Mouse (Mus musculus) liver, embryonic 16.5 days (tissue): ENCODE results near the gene Grm8. TPM values are rescaled to one million over a fixed set of nuclear protein-coding genes. Genes with fewer than 3 reads are reported as not detected.

Experiments
- ATAC-seq: fragments of 200-750 bp; cut with Nextera tagmentation; 2 replicates; pipeline ENCODE4 v1.8.0; 2017; ENCODE audit warnings: low read depth, mild to moderate bottlenecking, moderate number of reproducible peaks, moderate library complexity
- H3K27ac ChIP-seq: fragments of 300-500 bp; sonication (generic); 2 replicates; pipeline ENCODE4 v1.5.1; 2014; ENCODE audit warnings: mild to moderate bottlenecking, low read length
- H3K27me3 ChIP-seq: fragments of 300-500 bp; sonication (generic); 2 replicates; pipeline ENCODE4 v1.6.1; 2014; ENCODE audit warnings: low read depth, low read length, mixed read lengths; ENCODE audit not compliant: control insufficient read depth, insufficient read depth
- H3K36me3 ChIP-seq: fragments of 300-500 bp; sonication (generic); 2 replicates; pipeline ENCODE4 v1.6.1; 2014; ENCODE audit warnings: mild to moderate bottlenecking; ENCODE audit not compliant: control insufficient read depth, insufficient read depth
- H3K4me1 ChIP-seq: fragments of 300-500 bp; sonication (generic); 2 replicates; pipeline ENCODE4 v1.6.1; 2014; ENCODE audit warnings: low read depth, low read length, mixed read lengths; ENCODE audit not compliant: control insufficient read depth
- H3K4me2 ChIP-seq: fragments of 300-500 bp; sonication (generic); 2 replicates; pipeline ENCODE4 v1.6.1; 2014; ENCODE audit warnings: low read depth, low read length, mixed read lengths
- H3K4me3 ChIP-seq: fragments of 300-500 bp; sonication (generic); 2 replicates; pipeline ENCODE4 v1.5.1; 2014; ENCODE audit warnings: low read depth, mild to moderate bottlenecking, low read length
- H3K9ac ChIP-seq: fragments of 300-500 bp; sonication (generic); 2 replicates; pipeline ENCODE4 v1.6.1; 2014; ENCODE audit warnings: low read depth, low read length
- H3K9me3 ChIP-seq: fragments of 300-500 bp; sonication (generic); replicated peaks from 2 replicates; pipeline ENCODE4 v1.6.1; 2016; ENCODE audit warnings: low read length; ENCODE audit not compliant: control insufficient read depth
- WGBS: fragments of 180-500 bp; shearing (Covaris S2); extraction: QIAGEN DNeasy Blood & Tissue Kit; methylation state at CpG from one replicate; pipeline ENCODE4 v1.1.7; 2014; ENCODE audit not compliant: insufficient replicate concordance; 5-methylcytosine and 5-hydroxymethylcytosine counted together
- polyA plus RNA-seq: library from polyadenylated mRNA; unstranded; fragments of >200 nt; fragmentation: Nextera tagmentation; extraction: Ambion mirVana; gene quantifications from 2 replicates; pipeline ENCODE4 v1.2.1, GENCODE M21; 2015

Gene Grm8
- polyA plus RNA-seq, 1 experiment from 2014 or later, result 0.02 TPM

DNA sequence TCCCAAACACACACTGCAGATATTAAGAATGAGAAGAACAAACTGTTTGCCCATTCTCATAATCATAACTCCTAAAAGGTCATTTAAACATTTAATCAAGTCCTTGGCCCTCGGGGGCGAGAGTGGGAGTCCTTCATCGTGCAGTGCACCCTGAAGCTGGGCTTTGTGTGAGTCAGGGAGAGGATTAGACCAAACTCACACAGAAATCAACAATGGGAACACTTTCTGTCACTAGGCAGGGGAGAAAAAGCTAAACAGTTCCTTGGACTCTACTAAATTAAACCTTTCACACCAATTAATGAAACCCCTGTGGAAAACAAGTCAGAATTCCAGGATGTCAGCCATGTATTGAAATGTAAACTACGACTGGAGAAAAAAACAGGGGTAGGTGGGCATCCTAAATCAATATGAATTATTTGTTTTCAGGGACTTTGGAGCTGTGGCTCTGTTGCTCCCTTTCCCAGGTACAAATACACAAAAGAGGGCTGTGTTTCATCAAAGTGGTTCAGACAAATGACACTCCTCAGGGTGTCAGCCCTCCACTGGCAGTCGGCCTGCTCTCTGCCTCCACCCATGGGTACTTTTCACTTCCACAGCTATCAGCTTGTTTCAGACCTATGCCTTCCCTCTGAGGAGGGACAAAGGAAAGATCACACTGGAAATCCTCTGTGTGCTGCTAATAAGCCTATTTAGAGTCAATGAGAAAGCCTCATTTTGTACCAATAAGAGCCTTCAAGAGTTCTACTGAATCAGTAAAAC lies 389.1 kb downstream of the Grm8 start:
- no peak overlapping the region for H3K9ac ChIP-seq
- H3K27me3 ChIP-seq, result no peaks in the 10 kb centered on the region
- no peak overlapping the region for H3K4me2 ChIP-seq
- H3K9me3 ChIP-seq, result no peaks in the 10 kb centered on the region
- H3K4me1 ChIP-seq, result no peaks in the 10 kb centered on the region
- H3K27ac ChIP-seq, result no peak overlapping the region
- no peak for ATAC-seq
- WGBS, result 40% methylated on average over 5 of the region's 5 CpGs
- H3K4me3 ChIP-seq, result no peak overlapping the region
- no peaks in the 10 kb centered on the region for H3K36me3 ChIP-seq

DNA sequence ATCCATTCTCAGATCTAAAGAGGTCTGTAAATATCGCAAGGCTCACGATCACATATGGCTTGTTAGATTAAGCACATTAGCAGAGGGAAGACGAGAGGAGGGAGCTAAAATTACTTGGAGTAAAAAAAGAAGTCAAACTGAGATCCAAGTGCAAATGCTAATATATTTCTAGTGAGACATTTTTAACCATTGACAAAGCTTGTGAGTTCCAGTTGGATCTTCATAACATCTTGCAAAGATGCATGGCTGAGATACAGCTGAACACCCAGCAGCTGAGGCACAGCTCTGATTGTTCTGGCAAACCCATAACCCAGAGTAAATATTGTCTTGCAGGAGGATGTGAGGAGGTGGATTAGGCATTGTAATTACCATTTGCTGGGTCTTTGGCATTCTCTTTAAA lies 445.6 kb downstream of the Grm8 start:
- ATAC-seq, result no peak
- H3K27ac ChIP-seq, result no peak overlapping the region
- H3K27me3 ChIP-seq, result no peaks in the 10 kb centered on the region
- H3K4me1 ChIP-seq, result no peaks in the 10 kb centered on the region
- no peak overlapping the region for H3K9ac ChIP-seq
- H3K4me3 ChIP-seq, result no peak overlapping the region
- H3K9me3 ChIP-seq, result no peaks in the 10 kb centered on the region
- WGBS, result 62% methylated on average over 3 of the region's 3 CpGs
- H3K36me3 ChIP-seq, result no peaks in the 10 kb centered on the region
- no peak overlapping the region for H3K4me2 ChIP-seq

DNA sequence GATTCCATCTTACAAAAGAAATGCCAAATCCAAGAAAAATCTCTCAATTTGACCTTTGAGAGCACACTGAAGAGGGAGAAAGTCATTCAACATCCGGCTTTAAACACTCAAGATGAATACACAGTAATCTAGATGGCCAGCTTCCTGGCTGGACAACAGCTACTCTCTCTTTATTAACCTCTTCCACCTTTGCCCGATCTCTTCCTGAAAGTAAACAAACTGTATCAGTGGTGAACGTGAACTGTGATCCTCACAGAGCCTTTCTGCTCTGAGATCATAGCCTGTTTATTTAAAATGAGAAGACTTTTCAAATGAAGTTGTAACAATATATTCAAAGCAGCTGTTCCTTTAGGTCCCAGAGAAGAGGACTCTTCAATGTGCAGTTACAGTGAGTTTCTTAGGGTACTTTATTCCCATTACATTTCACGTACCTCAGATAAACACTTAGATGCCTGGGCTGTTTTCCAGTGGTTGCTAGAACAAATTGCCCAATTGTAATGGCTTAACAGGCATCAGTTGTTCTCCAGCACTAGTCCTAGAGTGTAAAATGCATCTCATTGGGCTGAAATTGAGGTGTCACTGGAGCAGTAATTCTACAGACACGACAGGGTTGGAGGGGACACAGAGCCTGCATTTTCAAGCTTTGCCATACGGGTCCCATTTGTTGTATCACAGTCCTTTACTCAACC lies 473.1 kb downstream of the Grm8 start:
- H3K9me3 ChIP-seq, result no peaks in the 10 kb centered on the region
- no peak overlapping the region for H3K4me3 ChIP-seq
- no peaks in the 10 kb centered on the region for H3K4me1 ChIP-seq
- peak; percentile 80; the same call in 1 of the 2 replicates for ATAC-seq
- 40% methylated on average over 6 of the region's 6 CpGs for WGBS
- H3K36me3 ChIP-seq, result no peaks in the 10 kb centered on the region
- H3K27me3 ChIP-seq, result no peaks in the 10 kb centered on the region
- no peak overlapping the region for H3K4me2 ChIP-seq
- no peak overlapping the region for H3K9ac ChIP-seq
- peak overlapping the region; percentile 48 for H3K27ac ChIP-seq

DNA sequence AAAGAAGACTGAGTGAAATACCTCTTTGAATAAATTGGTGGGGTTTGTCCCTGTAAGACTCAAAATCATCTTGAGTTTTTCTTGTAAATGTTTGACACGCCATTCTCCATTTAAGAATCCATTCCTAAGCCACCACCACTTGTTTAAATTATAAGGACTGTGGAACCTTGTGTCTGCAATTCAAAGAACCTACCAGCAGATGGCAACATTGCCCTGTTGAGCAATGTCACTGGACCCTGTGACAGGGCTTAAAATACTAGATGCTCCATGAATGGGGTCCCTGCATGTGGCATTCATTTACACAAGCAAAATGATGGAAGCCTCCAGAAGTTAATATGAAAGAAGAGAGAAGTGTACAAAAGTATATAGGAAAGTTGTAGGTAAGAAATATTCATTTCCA lies 477.5 kb downstream of the Grm8 start:
- H3K27ac ChIP-seq, result no peak overlapping the region
- no peaks in the 10 kb centered on the region for H3K27me3 ChIP-seq
- H3K4me3 ChIP-seq, result no peak overlapping the region
- no peaks in the 10 kb centered on the region for H3K9me3 ChIP-seq
- no peak overlapping the region for H3K9ac ChIP-seq
- H3K36me3 ChIP-seq, result no peaks in the 10 kb centered on the region
- no peak overlapping the region for H3K4me2 ChIP-seq
- no peak for ATAC-seq
- no peaks in the 10 kb centered on the region for H3K4me1 ChIP-seq
- WGBS, result 34% methylated on average over 1 of the region's 1 CpGs

DNA sequence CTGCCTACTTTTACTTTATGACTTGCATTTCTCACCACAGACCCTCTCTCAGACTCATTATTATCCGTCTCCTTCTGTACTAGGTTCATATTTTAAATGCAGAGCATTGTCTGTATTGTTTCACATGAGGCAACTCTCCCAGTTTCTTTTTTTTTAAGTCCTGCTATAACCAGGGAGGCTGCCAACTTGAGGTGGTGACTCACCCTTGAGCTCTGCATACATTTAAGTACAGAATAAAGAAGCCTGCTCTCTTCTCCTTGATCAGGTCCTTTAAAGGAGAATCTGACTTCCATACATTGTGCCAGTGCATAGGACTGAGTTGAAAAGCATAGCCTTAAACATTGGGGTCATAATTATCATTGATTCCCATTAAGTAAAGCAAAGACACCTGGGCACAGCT lies 488.5 kb downstream of the Grm8 start:
- Histone ChIP-seq H3K27me3 (no peaks in the 10 kb centered on the region), H3K27ac (no peak overlapping the region), H3K4me2 (no peak overlapping the region), H3K4me3 (no peak overlapping the region), H3K9me3 (no peaks in the 10 kb centered on the region), H3K36me3 (no peaks in the 10 kb centered on the region), H3K4me1 (no peaks in the 10 kb centered on the region), H3K9ac (no peak overlapping the region)
- 72% methylated on average over 1 of the region's 1 CpGs for WGBS
- no peak for ATAC-seq

DNA sequence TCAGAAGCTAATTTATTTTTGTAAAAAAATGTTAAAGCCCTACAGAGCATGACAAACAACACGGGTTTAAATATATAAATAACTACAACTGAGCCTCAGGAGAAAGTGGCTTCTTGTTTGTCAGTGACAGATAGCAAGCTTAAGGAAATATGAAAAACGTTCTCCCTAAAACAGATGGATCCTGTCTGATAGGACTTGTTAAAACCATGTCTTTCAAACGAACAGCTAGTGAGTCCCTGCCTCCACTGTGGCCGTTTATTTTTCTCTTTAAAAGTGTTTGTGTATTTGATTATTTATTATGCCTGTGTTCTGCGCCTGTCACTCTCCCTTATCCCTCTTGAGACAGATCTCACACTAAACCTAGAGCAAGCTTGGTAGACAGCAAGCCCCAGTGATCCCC lies 489.9 kb downstream of the Grm8 start:
- 27% methylated on average over 5 of the region's 5 CpGs for WGBS
- H3K27ac ChIP-seq, result no peak overlapping the region
- H3K4me1 ChIP-seq, result no peaks in the 10 kb centered on the region
- H3K4me2 ChIP-seq, result no peak overlapping the region
- H3K4me3 ChIP-seq, result no peak overlapping the region
- no peaks in the 10 kb centered on the region for H3K9me3 ChIP-seq
- no peak for ATAC-seq
- no peaks in the 10 kb centered on the region for H3K27me3 ChIP-seq
- H3K9ac ChIP-seq, result no peak overlapping the region
- no peaks in the 10 kb centered on the region for H3K36me3 ChIP-seq

DNA sequence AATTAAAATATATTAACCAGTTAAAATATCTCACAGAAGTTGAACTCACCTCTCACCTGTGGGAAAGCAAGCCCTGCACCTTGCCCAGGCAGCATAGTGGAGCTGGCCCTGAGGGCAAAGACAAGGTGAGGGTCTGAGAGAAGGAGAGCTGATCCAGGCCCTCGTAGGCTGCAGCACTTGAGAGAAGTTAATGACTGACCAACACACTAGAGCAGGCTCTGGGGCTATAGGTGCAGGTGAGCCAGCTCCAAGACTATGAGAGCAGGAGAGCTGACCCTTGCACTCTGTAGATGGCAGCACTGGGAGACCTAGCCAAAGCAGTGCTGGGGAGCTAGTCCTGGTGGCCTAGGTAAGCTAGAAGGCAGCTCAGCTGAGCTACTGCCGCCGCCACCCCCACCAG lies 499.1 kb downstream of the Grm8 start:
- Histone ChIP-seq H3K9ac (no peak overlapping the region), H3K27ac (no peak overlapping the region), H3K36me3 (no peaks in the 10 kb centered on the region), H3K4me1 (no peaks in the 10 kb centered on the region), H3K9me3 (no peaks in the 10 kb centered on the region), H3K4me2 (no peak overlapping the region), H3K27me3 (no peaks in the 10 kb centered on the region), H3K4me3 (no peak overlapping the region)
- ATAC-seq, result no peak
- WGBS, result 61% methylated on average over 3 of the region's 3 CpGs

DNA sequence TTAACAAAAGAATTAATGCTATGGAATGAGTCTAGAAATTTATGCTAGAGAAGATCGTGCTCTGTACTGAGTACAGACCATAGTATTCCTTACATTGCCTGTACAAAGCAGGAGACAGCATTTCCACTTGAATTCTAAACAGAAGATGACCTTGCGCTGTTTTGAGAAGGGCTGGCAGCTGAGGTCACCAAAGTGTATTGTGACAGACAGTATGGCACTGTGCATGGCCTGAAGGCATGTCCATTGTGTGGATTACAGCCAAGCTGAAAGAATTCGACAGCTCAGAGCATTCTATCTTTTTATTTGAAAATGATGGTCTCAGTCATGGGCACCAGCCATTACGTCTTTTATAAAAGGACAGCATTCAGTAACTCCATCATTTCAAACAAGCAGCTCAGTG lies 517.5 kb downstream of the Grm8 start:
- H3K4me1 ChIP-seq, result no peaks in the 10 kb centered on the region
- no peak overlapping the region for H3K4me2 ChIP-seq
- H3K9me3 ChIP-seq, result no peaks in the 10 kb centered on the region
- ATAC-seq, result no peak
- H3K9ac ChIP-seq, result no peak overlapping the region
- no peak overlapping the region for H3K27ac ChIP-seq
- H3K36me3 ChIP-seq, result no peaks in the 10 kb centered on the region
- no peaks in the 10 kb centered on the region for H3K27me3 ChIP-seq
- H3K4me3 ChIP-seq, result no peak overlapping the region
- WGBS, result 54% methylated on average over 4 of the region's 4 CpGs

DNA sequence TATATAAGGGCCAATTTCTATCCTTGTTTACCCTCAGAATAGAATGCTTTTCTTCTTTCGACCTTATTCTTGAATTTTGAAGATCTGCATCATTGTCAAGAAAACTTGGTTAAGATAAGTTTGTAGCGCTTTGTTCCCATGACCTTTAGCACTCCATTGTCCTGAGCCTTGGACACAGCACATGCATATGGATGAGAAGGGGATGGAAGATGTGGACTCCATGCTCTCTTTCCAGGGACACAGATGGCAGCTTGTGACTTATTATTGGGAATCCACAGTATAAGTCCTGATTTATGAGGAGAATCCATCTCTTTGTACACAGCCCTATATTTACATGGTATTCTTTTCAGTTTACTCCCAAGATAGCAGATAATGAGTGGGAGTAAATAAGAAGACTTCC lies 554.5 kb downstream of the Grm8 start:
- H3K9ac ChIP-seq, result no peak overlapping the region
- 57% methylated on average over 2 of the region's 2 CpGs for WGBS
- no peak for ATAC-seq
- no peak overlapping the region for H3K4me2 ChIP-seq
- H3K4me3 ChIP-seq, result no peak overlapping the region
- no peak overlapping the region for H3K27ac ChIP-seq
- no peaks in the 10 kb centered on the region for H3K36me3 ChIP-seq
- no peaks in the 10 kb centered on the region for H3K4me1 ChIP-seq
- H3K9me3 ChIP-seq, result no peaks in the 10 kb centered on the region
- H3K27me3 ChIP-seq, result no peaks in the 10 kb centered on the region
